Mouse (Mus musculus): ENCODE measurements around the gene Fmo1. TPM values are rescaled to one million over a fixed set of nuclear protein-coding genes. Genes with fewer than 3 reads are reported as not detected.
A peak's percentile ranks its signal among the peaks of the same experiment; 100 is the strongest.

Fmo1 gene
- polyA plus RNA-seq, 1 experiment, result 48.3 TPM

DNA sequence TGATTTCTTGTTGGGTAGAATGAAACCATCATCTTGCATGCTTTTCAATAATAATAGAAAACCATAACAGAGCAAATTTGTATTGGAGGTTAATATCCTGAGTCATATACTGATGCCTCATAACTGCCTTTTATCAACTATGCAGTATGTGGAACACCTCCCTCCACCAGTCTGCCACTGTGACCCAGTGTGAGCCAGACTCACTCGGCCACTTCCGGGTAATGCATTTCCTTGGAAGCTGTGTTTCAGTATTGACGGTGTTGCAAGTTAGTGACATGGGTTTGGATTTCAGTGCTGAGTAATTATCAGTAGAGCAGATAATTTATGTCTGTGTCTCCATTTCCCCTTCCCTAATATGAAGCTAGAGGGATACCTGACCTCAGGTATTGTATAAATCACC lies 2.8 kb downstream of the Fmo1 start:
- no peak for DNase-seq (ENCODE audit: extremely low spot score in 1 of 2, low spot score in 1 of 2)

DNA sequence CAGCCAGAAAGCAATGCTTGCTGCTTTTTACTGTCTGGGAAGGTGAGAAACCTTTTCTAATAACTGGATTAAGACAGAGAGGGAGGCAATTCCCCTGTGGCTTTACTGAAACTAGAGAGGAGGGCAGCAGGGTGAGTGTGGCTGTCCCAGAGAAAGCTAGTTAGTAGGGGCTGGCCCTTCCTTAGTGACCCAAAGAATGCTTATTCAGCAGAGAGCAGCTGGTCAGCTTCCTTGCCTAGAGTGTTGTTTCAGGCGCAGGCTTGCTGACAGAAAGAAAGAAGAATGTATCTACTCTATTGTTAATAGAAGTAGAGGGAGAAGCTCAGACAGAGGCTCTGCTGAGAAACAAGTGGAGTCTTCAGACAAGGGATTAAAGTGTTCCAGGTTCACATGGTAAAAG lies 4.1 kb downstream of the Fmo1 start:
- DNase-seq (ENCODE audit: extremely low spot score in 1 of 2, low spot score in 1 of 2), result no peak

DNA sequence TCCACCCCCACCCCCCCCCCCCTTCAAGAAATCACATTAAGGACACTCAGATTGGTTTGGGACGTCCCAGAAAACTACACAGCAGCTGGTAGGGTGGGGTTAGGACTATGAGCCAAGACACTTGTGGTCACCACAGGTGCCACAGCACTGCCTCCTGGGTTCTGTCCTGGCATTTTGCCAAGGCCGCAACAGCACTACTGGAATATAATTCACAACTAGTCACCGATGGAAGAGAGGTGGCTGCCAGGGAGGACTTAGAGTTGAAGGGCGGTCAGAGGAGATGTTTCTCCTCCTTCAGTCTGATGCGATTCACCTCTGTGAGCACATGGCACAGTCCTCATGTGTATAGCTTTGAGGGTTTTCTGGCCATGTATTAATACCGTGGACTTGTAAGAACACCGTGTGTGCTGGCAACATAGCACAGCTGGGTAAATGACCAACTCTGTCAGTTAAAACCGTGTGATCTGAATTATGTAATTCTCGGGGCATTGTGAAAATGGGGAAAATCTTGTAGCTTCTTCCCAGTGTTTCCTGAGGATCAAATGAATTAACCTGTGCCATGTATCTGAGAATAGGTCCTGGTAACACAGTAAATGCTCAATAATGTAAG lies 6.3 kb downstream of the Fmo1 start:
- DNase-seq (ENCODE audit: extremely low spot score in 1 of 2, low spot score in 1 of 2), result no peak

DNA sequence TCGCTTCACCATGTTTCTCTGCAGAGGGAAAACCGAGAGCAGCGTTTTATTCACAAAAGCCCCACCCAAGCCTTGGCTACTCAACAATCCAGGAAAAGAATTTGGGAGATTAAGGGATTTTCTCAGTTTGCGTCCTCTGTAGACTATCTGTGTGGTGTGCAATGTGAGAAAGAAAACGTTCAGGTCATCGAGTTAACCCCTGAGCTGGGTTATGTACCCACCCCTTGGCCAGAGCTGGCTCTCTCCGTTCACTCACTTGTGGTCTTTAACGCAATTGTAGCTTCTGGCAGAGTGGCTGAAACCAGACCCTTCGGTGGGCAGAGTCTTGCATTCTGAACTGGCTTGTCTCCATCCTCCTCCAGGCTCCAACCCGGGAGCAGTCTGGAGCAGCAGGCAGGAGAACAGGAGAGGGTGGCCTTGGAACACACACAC lies 6.8 kb downstream of the Fmo1 start:
- DNase-seq (ENCODE audit: extremely low spot score in 1 of 2, low spot score in 1 of 2), result no peak

DNA sequence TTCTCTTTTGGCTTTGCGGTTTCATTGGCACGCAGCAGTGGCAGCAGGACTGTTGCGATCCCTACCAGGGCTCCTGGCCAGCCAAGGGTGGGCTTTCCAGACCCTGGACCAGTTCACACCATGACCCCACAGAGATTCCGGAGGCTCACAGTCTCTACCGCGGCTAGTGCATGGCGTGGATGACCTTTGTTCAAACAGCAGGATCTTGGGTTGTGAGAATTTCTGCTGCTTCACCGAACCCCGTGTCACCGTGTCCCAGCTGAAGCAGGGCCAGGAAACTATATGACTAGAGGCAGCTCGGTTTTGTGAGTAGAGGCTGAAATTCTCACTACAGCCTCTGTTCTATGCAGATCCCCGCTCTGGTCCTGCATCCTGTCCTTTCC lies 7.7 kb downstream of the Fmo1 start:
- peak in 1 of 2 experiments; percentile 4 for DNase-seq (ENCODE audit: extremely low spot score in 1 of 2, low spot score in 1 of 2)

DNA sequence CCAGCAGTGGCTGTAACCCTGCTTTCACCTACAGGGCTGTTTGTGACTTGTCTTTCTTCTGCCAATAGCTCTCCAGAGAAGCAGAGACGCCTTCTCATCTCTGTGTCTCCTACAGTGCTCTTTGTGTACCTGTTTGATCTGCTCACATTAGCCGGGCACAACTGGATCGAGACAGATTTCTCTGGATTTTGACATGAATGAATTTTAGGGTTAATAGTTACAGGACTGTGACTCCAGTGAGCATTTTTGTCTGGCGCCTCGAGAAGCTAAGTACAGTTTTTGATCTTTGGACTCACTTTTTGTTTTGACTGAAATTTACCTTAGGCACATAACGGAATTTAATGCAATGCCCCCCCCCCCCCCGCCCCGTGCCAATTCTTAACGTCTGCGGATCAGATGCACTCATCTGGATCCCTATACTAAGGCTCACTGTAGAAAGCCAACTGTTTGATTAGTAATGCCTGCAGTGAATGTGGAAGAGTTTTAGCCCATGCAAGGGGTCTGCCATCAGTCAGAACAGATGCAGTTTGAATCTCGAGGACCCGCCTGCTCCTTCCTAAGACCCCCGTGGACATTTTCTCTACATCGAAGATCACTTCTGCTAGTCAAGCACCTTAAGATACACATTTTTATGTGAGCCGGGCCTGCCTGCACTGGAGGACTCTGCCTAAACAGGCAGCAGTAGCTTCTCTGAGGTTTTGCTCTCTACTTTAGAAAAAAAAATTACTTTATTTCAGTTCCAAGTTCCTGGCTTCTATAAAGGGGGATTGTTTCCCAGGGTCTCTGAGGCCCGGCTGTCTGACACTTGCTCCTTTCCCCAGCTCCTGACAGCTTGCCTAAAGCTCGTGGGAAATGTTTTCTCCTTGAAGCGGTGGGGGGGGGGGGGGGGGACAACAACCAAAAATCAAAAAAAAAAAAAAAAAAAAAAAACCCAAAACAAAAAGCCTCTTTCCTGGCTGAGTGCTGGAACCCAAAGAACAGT lies 8.4 kb downstream of the Fmo1 start:
- no peak for DNase-seq (ENCODE audit: extremely low spot score in 1 of 2, low spot score in 1 of 2)

DNA sequence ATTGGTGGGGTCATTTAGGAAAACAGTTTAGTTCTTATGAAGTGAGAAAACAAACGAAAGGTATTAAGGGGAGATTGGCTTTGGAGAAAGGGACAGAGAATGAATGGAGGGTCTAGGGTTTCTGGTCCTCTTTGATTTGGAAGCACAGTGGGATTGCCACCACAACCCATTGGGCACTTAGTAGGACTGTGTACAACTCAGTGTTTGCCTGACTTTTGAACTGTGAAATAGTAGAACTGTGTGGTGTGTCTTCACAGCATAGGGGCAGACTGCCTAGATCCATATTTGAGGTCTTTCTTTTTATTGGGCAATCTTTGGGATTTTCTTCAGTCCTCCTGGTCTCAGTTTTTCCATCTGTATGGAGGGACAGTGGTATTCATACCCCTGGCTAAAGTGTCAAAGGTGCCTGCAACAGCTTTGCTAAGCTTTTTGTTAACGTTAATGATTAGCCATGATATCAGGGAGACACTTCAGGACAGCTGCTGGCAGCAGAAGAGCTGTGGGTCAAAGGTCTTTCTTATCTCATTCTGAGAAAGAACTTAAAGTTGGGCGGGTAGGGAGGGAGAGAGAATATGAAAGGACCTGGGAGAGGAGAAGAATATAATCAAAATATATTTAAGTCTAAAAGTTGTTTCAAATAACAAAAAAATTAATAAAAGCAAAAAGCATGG lies 12.5 kb downstream of the Fmo1 start:
- DNase-seq (ENCODE audit: extremely low spot score in 1 of 2, low spot score in 1 of 2), result no peak

DNA sequence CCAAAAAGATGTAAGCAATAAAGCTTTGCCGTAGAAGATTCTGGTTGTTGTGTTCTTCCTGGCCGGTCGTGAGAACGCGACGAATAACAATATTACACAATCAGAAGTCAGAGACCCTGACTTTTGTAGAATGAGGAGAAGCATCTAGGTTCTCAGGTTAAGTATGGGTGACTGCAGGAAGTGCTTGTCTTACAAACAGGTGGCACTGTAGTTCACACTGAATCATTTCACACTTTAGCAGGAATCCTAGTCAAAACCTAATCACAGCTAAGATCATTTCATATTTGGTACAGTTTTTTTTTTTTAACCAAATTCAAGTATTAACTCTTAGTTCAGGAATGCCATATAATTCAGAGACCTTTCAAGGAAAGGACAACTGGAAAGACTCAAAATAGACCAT lies 18.9 kb downstream of the Fmo1 start:
- no peak for DNase-seq (ENCODE audit: extremely low spot score in 1 of 2, low spot score in 1 of 2)

DNA sequence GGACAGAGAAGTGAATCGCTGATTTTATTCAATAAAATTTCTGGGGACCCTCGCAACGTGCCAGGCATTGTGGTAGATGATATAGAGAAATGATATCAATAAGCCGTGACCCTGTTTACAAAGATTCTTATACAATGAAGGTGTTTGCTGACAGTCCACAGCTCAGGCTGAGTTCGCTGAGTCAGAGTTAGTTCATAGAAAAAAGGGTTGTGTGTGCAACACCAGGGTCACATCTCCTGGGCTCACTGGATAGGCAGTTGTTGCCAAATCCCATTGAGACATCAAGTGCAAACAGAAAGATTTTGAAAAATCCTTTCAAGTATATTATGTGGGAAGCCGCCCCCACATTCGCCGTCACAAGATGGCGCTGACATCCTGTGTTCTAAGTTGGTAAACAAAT lies 26.2 kb downstream of the Fmo1 start:
- DNase-seq (ENCODE audit: extremely low spot score in 1 of 2, low spot score in 1 of 2), result no peak

DNA sequence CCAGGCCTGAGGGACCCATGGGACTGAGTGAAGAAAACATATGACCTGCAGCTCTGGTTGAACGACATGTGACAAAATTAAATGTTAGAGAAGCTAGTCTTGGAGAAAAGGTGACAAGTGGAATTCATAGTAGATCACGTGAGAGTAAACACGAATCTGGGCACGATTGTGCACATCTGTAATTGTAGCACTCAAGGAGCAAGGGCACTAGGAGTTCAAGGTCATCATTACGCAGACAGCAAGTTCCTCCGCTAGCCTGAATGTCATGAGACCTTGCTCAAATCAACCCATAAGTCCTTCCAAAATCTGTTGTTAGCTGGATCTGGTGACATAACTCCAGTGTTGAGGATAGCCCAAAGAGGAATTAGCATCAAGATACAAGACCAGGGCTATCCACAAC lies 27.4 kb downstream of the Fmo1 start:
- no peak for DNase-seq (ENCODE audit: extremely low spot score in 1 of 2, low spot score in 1 of 2)

DNA sequence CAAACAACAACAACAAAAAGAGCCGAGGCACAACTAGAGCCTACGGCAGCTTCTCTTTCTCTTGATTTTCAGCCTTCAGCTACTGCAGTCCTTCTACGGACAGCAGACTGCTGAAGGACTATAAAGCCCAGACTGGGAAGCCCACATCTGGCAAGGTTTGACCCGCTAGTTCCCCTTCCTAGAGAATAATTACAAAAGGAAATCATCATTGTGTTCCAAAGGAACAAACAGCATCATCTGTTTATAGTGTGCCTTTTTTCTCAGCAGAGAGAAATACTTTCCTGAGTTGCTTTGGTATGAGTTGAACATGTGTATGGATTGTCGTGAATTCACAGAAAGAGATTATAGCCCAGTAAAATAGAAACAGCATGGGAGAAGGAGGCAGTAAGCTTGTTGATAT lies 32.1 kb downstream of the Fmo1 start:
- DNase-seq (ENCODE audit: extremely low spot score in 1 of 2, low spot score in 1 of 2), result no peak

DNA sequence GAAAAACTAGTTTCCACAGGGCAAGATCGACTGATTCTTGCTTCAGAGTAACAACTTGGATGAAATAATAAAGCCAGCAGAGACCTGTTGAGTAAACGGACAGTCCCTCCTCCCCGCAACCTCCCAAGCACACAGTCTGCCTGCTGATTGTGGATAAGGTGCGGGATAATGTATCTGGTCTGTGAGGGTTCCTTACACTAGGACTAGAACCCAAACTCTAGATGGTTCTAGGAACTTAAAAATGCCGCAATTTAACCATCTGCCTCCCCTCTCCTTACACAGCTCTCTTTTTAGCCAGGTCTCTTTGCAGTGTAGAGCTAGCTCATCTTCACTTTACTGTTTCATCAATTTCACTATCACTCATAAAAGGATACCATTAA lies 33.8 kb downstream of the Fmo1 start:
- DNase-seq (ENCODE audit: extremely low spot score in 1 of 2, low spot score in 1 of 2), result no peak

DNA sequence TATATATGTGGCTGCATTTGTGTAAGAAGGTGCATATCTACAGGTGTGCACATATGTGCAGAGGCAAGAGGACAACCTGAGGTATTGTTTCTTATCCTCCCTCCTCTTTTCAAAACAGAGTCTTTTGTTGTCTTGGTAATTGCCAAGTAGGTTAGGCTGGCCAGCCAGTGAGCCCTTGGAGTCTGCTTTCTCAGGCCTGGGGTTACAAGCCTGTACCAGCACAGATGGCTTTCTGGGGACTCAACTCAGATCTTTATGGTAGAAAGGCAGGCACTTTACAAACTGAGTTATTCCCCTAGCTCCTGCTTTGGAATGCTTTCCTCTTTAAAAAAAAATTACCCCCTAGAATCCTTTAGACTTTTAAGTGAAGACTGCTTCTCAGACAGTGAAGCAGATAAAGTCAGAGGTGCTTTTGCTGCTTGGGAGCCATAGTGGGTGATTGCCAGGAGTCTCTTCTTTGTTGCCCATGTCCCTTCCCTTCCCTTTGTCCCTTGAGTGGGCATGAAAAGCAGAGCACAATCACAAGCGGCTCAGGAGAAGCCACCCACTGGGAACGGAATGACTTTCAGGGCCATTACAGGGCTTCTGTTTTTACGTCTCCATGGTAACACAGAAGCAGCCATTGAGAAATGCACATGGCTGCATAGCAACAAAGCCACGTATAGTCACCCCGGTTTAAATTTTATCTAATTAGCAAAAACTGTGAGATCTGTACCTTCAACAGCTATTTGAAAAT lies 34.4 kb downstream of the Fmo1 start:
- no peak for DNase-seq (ENCODE audit: extremely low spot score in 1 of 2, low spot score in 1 of 2)

DNA sequence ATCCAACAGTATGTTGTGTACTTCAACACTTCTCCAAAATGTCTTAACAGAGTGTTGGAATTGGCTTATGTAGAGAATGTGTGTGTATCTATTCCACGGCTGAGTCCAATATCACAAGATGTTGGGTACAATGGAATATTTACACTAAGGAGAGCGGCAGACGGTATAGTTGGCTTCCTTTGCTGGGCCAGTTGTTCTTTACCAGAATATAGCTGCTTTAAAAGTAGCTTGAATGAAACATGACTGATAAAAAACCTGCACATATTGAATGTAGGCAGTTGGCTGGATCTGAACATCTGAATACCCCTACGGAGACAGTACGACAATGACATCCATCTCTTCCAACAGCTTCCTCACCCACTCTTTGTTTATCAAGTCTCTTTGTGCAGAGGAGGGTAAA lies 47.1 kb downstream of the Fmo1 start:
- peak; percentile 3 to 34 for DNase-seq (ENCODE audit: extremely low spot score in 1 of 2, low spot score in 1 of 2)

DNA sequence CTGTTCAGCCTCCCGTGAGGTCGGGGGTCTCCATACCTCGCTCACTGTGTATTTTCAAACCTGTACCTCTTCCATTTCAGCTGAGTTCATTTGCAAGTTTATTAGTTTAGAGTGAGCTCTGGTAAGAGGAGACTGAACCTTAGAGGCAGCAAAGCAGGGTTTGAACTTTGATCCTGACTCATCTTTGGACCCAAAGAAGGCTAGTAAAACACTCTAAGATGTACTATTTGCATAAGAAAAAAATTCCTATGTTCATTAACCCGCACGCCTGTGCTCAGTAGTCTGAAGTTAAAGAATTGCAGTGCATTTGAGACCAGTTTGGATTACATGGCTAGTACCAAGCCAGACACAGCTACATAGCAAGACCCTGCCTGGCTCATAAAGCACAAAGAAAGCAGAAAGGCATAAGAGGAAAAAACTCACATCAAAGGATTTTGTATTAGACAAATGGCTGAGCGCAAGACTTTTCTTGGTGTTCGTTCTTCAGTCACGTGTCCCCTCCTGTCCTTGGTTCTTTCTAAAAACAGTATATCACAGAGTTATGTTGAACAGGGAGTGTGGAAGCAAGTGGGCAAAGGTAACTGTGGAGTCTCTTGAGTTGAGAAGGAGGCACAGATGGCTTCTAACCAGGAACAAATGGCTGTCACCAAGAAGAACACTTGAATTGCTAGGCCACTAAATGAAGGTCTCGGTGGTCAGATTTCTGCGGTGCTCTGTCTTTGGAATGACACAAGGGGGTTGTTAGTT lies 50.9 kb downstream of the Fmo1 start:
- no peak for DNase-seq (ENCODE audit: extremely low spot score in 1 of 2, low spot score in 1 of 2)

DNA sequence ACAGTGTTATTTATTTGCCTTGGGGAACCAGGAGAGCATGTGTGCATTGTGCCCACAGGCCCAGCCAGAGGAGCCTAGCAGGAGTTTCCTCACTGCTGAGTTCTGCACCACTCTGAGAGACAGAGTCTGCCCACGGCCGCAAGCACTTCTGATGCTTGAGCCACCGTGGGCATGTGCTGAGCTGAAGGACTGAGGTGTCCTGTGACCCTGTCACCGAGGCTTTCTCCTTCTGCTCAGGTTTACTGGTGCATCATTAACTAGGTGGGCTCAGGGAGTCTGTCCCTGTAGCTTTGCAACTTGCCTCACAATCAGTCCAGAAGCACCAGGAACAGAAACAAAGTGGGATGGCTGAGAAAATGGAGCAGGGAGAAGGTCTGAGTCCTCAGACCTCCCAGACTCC lies 51.5 kb downstream of the Fmo1 start:
- DNase-seq (ENCODE audit: extremely low spot score in 1 of 2, low spot score in 1 of 2), result no peak

DNA sequence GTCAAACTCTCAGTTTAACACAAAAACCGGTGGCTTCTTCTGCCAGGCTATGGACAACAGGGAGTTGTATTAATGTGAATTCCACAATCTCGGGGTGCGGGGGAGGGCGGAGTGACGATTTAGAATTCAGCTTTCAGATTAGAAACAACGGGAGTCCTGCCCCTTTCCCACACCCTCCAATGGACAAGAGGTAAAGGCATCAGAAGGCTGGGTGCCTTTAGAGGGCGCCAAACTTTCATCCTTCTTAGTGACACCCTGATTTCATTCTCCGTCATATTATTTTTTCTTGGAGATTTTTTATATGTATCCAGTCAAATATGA lies 52.6 kb downstream of the Fmo1 start, which contains the start of gene Fmo4:
Fmo4 (minus strand) TSS at position 137 of the 321 bp plus-strand sequence.
- peak in 1 of 2 experiments; percentile 50 for DNase-seq (ENCODE audit: extremely low spot score in 1 of 2, low spot score in 1 of 2)

DNA sequence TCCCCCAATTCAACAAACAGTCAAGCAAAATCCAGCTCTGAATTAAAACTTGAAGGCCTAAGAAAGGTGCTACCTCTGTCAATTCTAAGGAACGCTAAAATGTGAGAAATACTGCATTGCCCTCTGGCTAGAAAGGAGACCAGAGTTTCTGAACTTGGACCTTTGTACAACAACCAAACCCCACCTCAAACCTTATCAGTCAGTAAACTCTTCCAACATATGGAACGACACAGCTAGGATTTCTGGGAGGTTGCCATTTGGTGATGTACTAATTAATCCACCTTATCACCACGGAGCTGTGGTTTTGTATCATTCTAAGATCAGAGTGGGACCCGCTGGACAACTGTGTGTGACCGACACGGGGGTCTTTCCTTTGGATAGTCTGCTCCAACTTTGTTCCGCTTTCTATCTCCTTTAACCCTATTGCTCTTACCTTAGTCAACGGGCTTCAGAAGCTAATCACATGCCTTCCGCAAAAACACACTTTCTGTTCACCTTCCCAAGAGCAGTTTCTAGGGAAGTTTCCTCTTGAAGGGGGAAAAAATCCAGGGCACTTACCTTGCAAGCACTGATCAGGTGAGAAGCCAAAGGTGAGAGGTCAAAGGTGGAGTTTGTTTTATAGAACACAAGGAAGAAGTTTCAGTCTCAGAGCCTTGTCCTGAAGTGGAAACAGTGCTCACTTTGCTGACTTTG lies 53.1 kb downstream of the Fmo1 start:
- DNase-seq (ENCODE audit: extremely low spot score in 1 of 2, low spot score in 1 of 2), result no peak

DNA sequence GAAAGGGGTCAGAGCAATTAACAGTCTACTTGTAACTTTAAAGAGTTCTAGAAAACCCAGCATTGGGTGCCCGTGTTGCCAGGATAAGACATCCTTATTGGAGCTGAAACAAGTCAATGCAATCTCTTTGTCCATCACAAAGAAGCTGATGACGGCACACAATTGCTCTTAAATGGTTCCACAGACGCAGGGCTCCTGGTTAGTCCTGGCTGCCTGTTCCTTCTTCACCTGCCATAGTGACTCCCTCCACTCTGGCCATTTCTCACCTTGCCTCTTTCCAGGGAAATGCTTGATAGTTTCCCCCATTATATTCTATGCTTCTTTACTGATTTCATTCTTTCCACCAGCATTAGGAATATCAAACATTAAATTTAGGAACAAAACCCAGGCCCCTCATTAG lies 57.9 kb downstream of the Fmo1 start:
- DNase-seq (ENCODE audit: extremely low spot score in 1 of 2, low spot score in 1 of 2), result no peak

DNA sequence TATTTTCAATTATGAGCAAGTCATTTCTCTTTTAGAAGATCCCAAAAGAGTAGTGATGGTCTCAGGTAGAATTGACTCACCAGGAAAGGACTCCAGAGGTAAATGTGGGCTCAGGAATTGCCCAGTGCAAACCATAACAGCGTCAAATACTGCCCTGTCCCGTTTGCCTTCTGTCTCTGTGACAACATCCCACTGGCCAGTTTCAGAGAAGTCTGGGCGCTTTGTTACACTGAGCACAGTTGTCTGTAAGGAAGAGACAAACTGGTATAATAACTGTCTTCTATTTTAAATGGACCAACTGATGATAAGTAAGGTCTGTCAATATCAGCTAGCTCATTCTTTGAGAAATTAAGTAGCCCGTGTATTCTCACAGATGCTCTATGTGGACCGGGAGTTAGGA lies 59.0 kb downstream of the Fmo1 start:
- DNase-seq (ENCODE audit: extremely low spot score in 1 of 2, low spot score in 1 of 2), result no peak
